Mouse (Mus musculus): ENCODE data around the gene Bag2.

Bag2 gene

DNA sequence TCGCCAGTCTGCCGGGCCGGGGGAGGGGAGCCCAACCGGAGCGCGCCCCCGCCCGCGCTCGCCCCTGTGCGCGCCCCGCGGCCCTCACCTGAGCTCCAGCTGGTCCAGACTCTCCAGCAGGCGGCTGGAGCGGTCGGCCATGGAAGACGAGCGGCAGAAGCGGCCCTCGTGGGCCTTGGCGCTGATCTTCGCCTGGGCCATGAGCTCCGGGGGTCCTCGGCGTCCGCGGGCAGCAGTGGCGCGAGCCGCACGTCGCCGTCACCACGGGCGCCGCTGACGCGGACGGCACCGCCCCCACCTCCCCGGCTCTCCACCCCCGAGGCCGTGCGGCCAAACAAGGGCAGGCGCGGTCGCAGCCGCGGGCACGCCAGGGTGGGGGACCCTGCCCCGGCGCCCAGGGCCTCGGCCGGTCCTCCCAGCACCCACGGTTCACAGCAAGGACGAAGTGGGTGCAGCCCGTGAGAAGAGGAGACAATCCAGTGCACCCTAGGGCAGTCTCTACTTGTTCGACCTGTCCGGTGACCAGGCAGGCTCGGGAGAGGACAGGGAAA, at the start of gene Bag2:
Gene Bag2 (minus strand): TSS at position 305 of the 551 bp plus-strand sequence.
- DNase-seq (ENCODE audit: low read depth, low spot score): no peak

DNA sequence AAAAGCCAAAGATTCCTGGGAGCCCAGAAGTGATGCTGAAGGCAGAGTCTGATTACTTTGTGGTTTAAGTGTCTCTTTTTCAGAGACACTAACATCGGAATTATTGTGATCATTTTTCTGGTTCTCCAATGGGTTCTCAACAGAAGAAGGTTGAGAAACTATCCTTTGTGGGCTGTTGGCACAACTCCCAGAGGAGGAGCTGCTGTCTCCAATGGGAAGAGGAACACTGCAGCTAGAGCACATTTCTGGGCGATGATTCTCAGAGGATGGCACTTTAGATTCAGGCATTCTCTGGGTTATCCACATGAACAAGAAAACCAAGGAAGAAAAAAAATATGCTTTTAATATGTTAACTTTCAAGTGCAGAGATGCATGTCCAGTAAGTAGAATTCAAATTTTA, 45.7 kb upstream of the Bag2 start:
- no peak for DNase-seq (ENCODE audit: low read depth, low spot score)

DNA sequence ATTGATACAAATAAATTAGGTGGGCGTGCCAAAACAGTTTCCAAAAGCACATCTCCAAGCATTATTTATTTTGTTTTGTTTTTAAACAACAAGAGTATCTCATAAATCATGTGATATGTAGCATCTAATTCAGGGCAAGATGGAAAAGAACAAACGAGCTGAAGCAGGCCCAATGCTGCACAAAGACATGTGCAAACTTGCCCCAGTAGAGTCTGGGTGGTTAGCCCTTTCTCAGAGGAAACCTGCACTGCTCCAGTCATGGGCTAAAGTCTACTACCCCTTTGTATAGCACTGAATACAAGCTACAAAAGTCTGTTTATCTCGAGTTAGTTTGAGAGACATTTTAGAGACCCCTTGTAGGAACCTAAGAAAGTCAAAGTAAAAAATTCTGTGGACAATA, 42.0 kb upstream of the Bag2 start:
- no peak for DNase-seq (ENCODE audit: low read depth, low spot score)

DNA sequence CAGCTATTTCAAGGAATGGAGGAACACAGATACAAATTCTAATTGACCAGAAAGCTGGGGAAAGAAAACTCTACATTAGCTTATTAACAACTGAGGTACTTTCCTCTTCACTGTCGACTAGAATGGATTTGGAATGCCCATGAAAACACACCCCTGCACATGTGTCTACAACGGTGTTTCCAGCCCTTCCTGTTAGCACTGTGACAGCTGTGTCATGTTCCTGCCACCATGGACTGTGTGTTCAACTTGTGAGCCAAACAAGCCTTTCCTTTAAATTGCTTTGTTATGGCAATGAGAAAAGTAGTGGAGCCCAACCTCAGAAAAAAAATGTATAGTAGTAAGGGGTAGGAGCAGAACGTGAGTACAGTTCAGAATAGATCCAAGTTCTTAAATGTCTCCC, 30.9 kb upstream of the Bag2 start:
- no peak for DNase-seq (ENCODE audit: low read depth, low spot score)

DNA sequence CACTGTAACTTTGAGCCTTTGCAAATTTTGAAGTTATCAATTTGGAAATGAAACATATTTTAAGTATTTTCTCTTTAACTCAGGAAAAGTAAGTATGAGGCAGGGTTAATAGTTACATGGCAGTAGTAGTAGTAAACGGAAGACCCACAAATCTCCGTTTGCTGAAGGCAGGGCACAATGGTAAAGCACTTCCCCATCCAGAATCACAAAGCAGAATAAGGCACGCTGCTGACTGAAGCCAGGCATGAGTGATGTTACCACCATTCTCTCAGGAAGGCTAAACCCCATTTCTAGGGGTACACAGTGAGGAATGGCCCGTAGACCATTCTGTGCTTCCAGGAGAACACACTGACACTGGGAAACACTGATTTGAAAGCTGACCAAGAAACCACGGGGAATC, 30.5 kb upstream of the Bag2 start:
- DNase-seq (ENCODE audit: low read depth, low spot score): no peak

DNA sequence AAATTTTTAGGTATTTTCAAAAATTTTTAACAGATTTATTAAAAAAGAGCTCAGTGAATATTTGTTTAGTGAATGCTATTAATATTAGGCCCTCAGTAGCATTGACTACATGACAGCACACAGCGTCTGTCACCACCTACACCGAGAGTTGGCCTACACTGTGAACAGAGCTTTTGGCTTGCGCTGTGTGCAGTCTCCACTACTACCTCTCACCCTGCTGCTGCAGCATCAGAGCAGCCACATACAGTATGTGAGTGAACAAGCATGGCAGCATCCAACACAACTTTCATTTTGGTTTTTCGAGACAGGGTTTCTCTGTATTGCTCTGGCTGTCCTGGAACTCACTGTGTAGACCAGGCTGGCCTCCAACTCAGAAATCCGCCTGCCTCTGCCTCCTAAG, 27.0 kb upstream of the Bag2 start:
- DNase-seq (ENCODE audit: low read depth, low spot score): no peak

DNA sequence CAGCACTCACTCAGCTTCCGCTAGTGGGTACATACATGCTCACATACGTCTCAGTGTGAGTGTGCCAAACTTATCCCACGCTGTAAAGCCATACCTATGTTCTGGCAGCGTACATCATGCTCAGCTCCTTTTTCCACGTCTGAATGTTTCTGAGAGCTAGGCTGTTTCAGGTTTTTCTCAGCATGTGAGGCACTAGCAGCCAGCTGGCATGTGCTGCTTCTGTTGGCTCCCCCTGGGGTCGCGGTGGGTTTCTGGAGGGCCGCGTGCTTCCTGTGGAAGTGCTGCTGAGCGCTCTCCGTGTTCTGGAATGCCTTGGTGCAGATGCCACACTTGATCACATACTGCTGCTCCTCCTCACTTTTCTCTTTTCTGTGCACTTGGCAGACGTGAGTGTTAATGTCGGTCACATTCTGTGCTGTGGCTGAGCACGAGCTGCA, 18.6 kb upstream of the Bag2 start:
- no peak for DNase-seq (ENCODE audit: low read depth, low spot score)

DNA sequence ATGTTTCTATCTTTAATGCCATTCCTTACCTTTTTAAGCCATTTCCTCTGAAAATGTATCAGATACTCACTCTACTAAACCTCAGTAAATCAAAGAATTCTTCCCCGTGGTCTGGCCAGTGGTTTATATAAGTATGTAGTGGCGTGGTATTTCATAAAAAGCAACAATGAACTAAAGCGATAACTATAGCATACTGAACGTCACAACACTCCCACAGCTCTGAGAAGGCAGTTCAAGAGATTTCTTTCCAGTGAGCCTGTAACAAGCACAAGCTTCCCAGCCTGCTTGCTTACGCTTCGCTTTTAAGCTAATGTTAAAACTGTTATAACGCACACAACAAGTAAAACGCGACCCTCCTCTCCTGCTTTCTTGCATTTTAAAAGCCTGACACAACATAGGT, 14.5 kb upstream of the Bag2 start:
- no peak for DNase-seq (ENCODE audit: low read depth, low spot score)

DNA sequence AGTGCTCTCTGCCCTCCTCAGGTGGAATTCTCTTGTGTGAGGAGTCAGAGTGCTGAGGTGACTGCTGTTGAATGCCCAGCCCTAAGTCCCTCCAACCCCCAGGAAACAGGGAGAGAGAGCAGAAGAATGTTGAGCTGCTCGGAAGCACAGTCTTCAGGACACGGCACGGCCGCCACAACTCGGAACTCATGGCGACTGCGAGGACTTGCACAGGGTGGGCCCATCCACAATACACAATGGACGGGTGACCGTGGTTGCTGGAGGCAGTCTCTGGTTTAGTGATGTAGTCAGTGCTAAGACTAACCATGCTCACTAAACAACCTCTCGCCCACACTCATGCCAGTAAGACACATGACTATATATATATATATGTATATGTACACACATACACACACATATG, 14.0 kb upstream of the Bag2 start:
- DNase-seq (ENCODE audit: low read depth, low spot score): no peak

DNA sequence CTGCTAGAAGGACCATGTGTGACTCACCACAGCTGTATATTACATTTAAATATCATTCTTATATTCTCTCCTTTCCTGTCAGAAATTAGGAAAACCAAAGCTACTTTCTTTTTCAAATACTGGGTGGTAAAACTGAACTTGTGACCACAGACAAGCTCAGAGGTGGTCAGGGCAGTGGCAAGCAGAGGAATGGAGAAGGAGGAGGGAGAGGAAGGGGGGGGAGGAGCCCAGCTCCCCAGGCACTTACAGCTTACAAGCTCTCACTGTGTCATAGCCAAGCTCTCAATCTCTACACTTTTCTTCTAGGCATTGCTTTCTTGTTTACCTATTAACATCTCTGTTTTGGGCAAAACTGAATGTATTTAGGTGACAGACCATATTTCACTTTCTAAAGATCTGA, 11.2 kb upstream of the Bag2 start:
- no peak for DNase-seq (ENCODE audit: low read depth, low spot score)

DNA sequence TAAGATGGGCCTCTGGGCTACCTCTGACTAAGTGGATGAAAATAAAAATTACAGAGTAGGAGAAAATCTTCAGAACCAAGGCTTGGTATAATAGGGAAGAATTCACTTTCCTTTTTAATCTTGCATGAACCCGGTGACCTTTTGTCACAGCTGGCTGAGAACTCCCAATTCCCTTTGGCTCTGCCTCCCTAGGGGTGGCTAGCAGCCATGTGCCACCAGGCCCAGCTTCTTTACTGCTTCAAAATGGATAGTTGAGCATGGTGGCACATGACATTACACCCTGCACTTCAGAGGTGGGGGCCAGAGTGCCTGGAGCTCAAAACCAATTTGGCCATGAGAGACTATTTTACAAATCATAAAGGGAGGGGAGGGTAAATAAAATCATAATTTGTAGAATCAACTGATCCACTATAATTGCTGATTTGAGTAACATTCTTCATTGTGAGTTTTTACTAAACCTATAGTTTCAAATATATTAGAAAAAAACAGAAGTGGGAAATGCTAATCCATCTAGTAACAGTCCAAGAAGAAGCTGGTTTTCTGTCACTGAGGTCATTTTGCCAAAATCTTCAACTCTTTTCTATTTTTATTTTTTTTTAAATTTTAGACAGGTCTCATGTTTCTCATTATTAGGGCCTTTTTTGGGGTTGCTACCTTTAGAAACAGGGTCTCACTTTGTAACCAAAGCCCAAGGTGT, 10.6 kb upstream of the Bag2 start:
- no peak for DNase-seq (ENCODE audit: low read depth, low spot score)

DNA sequence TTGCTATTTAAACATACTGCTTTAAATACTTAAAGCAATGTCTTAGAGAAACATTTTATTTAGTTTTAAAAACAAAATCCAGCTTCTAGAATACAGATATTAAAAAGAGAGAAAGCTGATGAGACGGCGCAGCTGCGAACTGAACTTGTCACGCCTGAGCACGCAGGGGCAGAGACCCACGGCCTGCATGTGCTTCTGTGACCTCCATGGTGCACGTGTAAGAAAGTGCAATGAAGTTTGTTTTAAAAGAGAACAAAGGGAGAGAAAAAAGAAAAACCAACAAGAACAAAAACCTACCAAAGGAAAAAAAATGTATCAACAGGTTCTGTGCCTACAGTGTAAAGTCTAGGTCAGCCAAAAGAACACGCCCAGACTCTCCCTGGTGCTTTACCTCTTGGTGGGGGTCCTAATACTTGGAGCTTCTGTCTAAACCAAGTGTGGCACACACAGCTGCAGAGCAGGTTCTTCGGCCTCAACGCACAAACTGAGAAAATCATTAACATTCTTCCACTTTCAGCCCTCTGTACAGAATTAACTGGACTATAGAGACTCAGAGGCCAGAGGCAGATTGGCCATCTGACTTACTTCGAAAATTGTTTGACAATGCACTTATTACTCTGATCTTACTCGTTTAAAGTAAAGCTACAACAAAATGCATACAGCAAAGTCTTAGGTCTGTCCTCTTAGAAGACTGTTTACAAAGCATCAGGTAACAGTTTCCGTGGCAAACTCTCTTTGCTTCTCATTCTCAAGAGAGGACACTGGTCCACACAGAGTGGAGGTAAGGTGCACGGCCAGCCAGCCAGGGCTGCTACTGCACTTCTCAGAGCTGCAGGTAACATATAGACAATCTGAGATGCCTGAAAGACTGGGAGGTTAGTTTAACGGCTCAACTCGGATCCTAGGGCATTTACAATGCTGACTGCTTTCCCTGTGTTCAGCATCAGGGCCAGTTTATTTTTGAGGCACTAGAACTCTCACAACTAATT, 9.2 kb upstream of the Bag2 start:
- DNase-seq (ENCODE audit: low read depth, low spot score): no peak

DNA sequence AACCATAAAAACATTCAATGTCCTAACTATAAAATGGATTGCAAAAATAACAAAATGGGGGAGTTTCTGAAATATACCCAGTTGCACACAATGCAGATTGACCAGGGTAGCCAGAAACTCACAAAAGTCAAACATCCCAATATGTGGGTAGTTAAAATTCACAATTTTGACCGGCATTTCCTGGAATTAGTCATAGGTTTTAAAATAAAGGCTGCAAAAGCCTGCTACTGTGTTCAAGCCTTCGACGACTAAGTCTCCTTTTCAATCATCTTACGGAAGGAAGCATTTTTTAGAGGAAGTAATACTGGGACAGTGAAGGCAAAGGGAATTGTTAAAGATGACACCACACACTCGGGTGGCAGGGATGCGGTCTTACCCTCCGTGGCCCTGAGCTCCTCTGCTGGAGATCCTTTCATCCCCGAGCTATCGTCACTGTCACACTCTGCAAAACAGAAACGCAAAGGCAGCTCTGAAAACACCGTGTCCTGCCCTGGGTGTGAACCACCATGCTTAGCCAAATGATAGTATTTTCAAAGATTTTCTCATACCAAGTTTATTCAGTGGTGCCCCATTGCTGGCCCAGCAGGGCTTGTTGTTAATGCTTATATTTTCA, 8.0 kb upstream of the Bag2 start:
- no peak for DNase-seq (ENCODE audit: low read depth, low spot score)

DNA sequence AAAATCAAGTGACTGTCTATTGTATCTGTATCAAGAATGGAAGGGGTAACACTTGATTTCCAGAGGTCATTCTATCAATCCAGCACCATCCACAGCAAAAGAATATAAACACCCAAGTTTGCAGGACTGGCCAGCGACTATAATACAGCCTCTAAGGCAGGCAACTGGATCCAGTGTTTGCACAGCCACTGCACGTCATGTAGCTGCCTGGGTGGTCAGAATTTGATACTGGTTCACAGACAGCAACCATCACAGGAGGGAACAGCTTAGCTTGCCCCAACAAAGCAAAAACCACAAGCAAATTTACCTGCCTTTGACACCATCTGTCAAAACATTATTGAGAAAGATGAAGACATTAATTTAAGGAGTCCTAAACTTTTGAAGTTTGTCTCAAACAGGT, 6.2 kb upstream of the Bag2 start:
- DNase-seq (ENCODE audit: low read depth, low spot score): no peak

DNA sequence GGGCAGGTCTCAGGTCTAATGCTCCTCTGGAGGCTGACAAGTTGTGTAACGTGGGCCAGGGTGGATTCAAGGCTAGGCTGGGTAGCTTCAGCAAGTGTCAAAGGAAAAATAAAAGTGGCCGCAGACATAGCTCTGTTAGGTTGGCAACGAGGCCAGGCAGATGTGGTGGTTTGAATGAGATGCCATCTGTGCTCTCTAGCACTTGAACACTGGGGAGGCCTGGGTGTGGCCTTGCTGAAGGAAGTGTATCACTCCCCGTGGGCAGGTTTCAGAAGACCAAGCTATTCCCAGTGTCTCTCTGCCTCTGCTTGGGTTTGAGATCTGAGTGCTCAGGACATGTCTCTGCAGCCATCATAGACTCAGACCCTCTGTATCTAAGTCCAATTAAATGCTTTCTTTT, 893 bp upstream of the Bag2 start:
- DNase-seq (ENCODE audit: low read depth, low spot score): no peak

DNA sequence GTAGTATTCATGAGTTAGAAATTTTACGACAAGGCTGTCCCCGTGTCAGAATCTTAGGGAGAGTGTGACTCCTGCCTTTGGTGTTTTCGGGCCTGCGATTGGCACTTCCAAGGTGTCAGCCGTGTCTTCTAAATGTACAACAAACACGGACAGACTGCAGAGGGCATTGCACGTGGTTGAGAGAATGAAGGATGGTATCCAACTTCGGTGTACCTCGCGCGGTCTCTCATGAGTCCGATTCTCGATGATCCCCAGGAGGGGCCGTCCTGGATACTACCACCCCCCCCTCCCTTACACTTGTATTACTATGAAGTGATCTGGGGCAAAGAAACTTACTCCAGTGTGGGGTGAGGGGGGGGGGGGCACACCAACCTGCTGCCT, 572 bp downstream of the Bag2 start:
- no peak for DNase-seq (ENCODE audit: low read depth, low spot score)

DNA sequence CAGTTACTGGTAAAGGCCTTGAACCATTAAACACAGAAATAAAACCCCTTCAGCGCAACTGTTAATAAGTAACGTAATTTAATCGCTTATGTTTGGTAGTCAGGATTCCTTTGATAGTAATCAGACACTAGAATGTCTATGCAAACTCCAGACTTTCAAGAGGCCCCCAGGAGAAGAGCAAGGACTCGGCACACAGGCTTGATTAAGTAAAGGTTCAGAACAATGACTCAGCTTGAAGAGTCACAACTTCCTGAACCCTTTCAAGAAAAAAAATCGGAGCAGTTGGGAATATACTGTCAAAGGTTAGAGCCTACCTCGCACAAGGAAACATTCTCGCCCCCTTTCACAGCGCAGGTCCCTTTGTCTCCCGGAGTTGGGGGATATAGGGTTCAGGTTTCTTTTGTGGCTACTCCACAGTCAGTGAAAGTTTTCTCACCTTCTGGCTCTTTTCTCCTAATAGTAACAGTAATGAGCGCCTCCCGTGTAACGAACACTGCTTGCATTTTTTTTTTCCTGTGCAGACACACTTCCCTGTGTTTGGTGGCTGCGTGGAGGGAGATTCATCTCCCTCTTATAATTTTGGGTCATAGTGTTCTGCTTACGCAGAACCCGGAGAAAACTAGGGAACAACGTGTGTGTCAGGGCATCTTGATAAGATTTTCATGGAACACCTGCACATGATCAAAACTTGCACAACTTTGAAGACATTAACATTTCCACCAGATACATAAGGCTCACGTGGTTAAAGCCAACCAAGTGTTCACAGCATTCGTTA, 1.1 kb downstream of the Bag2 start:
- no peak for DNase-seq (ENCODE audit: low read depth, low spot score)

DNA sequence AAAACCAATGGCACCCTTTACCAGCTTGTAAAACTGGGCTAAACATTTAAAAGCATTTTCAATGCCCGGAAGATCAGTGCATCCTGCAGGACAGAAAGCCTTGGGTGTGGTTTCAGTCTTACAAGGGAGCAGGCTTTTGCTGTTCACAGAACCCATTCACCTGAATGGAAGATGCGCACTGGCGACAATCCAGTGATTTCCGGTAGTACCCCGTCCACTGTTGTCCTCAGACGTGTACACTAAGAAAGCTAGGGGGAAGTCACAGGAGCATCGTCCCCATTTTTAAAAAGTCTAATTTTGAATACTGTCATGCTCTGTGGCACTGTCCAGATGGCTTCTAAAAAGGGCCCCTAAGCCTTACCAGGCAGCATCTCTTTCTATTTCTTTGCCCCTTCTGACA, 1.8 kb downstream of the Bag2 start:
- DNase-seq (ENCODE audit: low read depth, low spot score): no peak

DNA sequence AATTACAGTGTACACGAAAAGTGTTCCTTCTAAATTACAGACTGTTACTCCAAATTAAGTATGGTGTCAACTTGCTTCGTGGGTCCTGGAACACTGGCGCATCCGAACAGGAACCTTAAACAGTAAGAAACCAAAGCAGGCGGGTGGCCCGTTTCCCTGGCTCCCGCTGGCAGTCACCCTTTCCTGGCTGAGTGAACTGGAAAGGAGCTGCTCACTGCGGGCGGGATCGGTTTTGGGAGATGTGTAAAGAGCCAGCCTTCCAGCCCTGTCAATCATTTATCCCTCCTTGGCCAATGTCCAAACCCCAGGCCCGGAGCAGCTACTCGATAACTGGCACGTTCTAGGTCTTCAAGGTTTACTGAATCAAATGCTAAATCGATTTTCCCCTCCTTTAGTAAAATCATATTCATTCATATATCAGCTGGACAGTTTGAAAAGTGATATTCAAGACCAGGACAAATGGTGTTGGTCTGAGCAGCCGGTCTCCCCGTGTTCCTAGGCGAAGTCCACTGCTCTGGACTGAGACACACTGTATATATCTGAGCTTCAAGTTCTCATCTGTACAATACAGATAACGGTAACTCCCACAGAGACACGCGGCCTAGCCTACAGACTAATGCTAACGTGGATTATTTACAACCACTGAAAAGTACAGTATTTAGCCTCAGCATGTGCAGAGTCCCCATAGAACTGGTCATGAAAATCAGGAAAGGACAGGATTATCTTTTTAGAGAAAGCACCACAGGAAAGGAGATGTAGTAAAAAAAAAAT, 2.4 kb downstream of the Bag2 start:
- no peak for DNase-seq (ENCODE audit: low read depth, low spot score)

DNA sequence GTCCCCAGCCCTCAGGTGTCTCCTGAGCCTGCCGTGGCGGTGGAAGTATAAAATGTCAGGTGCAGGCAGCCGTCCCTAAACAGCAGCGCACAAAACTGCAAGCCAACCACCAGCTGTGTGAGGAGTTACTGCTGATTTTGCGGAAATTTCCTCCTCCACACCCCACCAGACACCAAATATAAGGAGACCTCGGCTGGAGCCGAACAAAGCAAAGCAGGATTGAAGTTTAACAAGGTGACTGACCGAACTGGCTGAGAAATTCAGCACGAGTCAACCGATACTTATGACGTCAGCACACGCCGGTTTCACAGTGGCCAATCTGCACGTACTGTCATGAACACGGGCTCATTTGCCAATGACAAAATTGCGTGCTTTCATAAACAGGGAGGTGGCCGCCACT, 3.5 kb downstream of the Bag2 start:
- DNase-seq (ENCODE audit: low read depth, low spot score): no peak

DNA sequence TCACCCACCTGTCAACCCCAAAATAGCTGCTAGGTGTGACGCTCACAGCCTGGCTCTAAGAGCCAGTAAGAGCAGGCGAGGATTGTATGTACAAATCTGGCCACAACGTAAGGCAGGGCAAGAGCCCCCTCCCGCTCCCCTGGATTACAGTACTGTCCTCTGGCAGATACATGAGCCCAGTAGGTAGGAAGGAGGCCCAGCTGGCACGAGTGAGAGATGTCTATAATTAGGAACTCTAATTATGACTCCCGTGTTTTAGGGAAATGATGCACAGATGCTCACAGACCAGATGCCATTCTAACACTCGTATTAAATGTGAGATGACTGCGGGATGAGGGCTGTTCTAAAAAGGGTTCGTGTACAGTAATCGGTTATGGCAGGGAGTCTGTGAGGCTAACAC, 6.3 kb downstream of the Bag2 start:
- no peak for DNase-seq (ENCODE audit: low read depth, low spot score)
